ENCODE assay signal across 9 mouse cellular contexts in genomic region chr7:127194011-127194632, GRCm38 (mm10). TPM values are rescaled to one million over a fixed set of nuclear protein-coding genes. Genes with fewer than 3 reads are reported as not detected.
A peak's percentile ranks its signal among the peaks of the same experiment; 100 is the strongest.
DNase-seq lines count a peak whose midpoint lies in the region; ATAC-seq and TF ChIP-seq lines count a peak whose summit lies in the region.
"Had no signal": no experiment of that assay in that cellular context is flagged by ENCODE, and none has a peak within 500 bp of the region (broad histone marks: within the 10 kb centered on the region; RNA-seq: fewer than 3 reads in every experiment).

No protein-coding gene starts in this region.

- TF ChIP-seq CTCF in G1E (IDR thresholded peaks at IDR 0.05; ENCODE audit: low read depth, low read length): no peak

- H3K9me3 ChIP-seq in heart, embryonic 15.5 days (replicated peaks): no peaks in the 10 kb centered on the region
- H3K9me3 ChIP-seq in G1E (replicated peaks): no peaks in the 10 kb centered on the region
- H3K9me3 ChIP-seq in hindbrain, embryonic 12.5 days (replicated peaks): no peaks in the 10 kb centered on the region
- no peaks in the 10 kb centered on the region for H3K9me3 ChIP-seq in midbrain, embryonic 10.5 days (replicated peaks)

- WGBS in heart, embryonic 15.5 days: 90% methylated on average over 17 of the region's 17 CpGs
- WGBS in hindbrain, embryonic 12.5 days: 94% methylated on average over 17 of the region's 17 CpGs
- 93% methylated on average over 17 of the region's 17 CpGs for whole genome bisulfite sequencing in midbrain, embryonic 10.5 days

- no peak overlapping the region; the same call in 1 of the 2 replicates for H3K9ac ChIP-seq in heart, embryonic 15.5 days
- H3K9ac ChIP-seq in hindbrain, embryonic 12.5 days: no peak overlapping the region

- intact Hi-C loops in gastrocnemius, postnatal 36 days (cut with DNase I): no loop called here

- peaks cover 52% of the 10 kb centered on the region for H3K36me3 ChIP-seq in heart, embryonic 15.5 days
- H3K36me3 ChIP-seq in G1E (replicated peaks): peaks cover 87% of the 10 kb centered on the region
- peaks cover 56% of the 10 kb centered on the region for H3K36me3 ChIP-seq in hindbrain, embryonic 12.5 days
- H3K36me3 ChIP-seq in midbrain, embryonic 10.5 days: peaks cover 71% of the 10 kb centered on the region

- H3K27me3 ChIP-seq in heart, embryonic 15.5 days: no peaks in the 10 kb centered on the region
- no peaks in the 10 kb centered on the region for H3K27me3 ChIP-seq in G1E (ENCODE audit: insufficient read depth, low read length)
- no peaks in the 10 kb centered on the region for H3K27me3 ChIP-seq in hindbrain, embryonic 12.5 days
- H3K27me3 ChIP-seq in midbrain, embryonic 10.5 days (ENCODE audit: low read depth, poor library complexity, severe bottlenecking): no peaks in the 10 kb centered on the region

- no peak for DNase-seq in heart, adult 9 months (ENCODE audit: low spot score in 2 of 2)
- no peak for DNase-seq in G1E (ENCODE audit: low spot score)
- no peak for DNase-seq in midbrain, embryonic 10.5 days (ENCODE audit: low spot score)
- DNase-seq in MN1 (ENCODE audit: low spot score): no peak
- DNase-seq in gastrocnemius, postnatal 36 days: no peak
- no peak for DNase-seq in embryo, embryonic 9.5 days (ENCODE audit: extremely low spot score)
- DNase-seq: gastrocnemius, adult 2 months had no signal

- H3K27ac ChIP-seq in heart, embryonic 15.5 days: no peak overlapping the region
- H3K27ac ChIP-seq in hindbrain, embryonic 12.5 days: no peak overlapping the region
- peak overlapping the region; percentile 94; the same call in 1 of the 2 replicates for H3K27ac ChIP-seq in midbrain, embryonic 10.5 days (replicated peaks)
- H3K27ac ChIP-seq: gastrocnemius, adult 2 months had no signal

- peak overlapping the region; percentile 71 for H3K4me2 ChIP-seq in heart, embryonic 15.5 days
- H3K4me2 ChIP-seq in hindbrain, embryonic 12.5 days (replicated peaks): peak overlapping the region; percentile 93

- no peak for ATAC-seq in heart, embryonic 15.5 days (replicated peaks; ENCODE audit: insufficient number of reproducible peaks, insufficient read depth, low FRiP score, low read depth)
- no peak for ATAC-seq in G1E (ENCODE audit: extremely low read depth, insufficient number of reproducible peaks, low FRiP score, poor library complexity, severe bottlenecking)
- no peak for ATAC-seq in hindbrain, embryonic 12.5 days (ENCODE audit: low FRiP score)

- peaks cover 21% of the 10 kb centered on the region for H3K4me1 ChIP-seq in heart, embryonic 15.5 days (replicated peaks)
- peaks cover 73% of the 10 kb centered on the region for H3K4me1 ChIP-seq in G1E (ENCODE audit: insufficient read depth, low read depth, low read length)
- peaks cover 25% of the 10 kb centered on the region for H3K4me1 ChIP-seq in hindbrain, embryonic 12.5 days
- H3K4me1 ChIP-seq in midbrain, embryonic 10.5 days: peaks cover 26% of the 10 kb centered on the region

- peak overlapping the region; percentile 66; the same call in 1 of the 2 replicates for H3K4me3 ChIP-seq in heart, embryonic 15.5 days
- peak overlapping the region; percentile 75; the same call in 1 of the 2 replicates for H3K4me3 ChIP-seq in G1E (ENCODE audit: low read depth, low read length)
- H3K4me3 ChIP-seq in hindbrain, embryonic 12.5 days: peak overlapping the region; percentile 79; the same call in 1 of the 2 replicates
- H3K4me3 ChIP-seq in midbrain, embryonic 10.5 days: peak overlapping the region; percentile 80

RNA-seq across cellular contexts. Expression of gene Cd2bp2, which starts 1.7 kb away (rescaled TPM):
- 35.4 and 42.5 TPM in 2 replicates for polyA plus RNA-seq in heart, embryonic 15.5 days (2015; fragmentation: Nextera tagmentation; extraction: Ambion mirVana)
- total RNA-seq in G1E (2014; fragmentation: Nextera tagmentation) (23.3 and 37.2 TPM in 2 replicates), G1E (2017) (79.3 and 84.6 TPM in 2 replicates)
- 71.8 and 73.7 TPM in 2 replicates for polyA plus RNA-seq in G1E (2012)
- 86.2 and 92.9 TPM in 2 replicates for polyA plus RNA-seq in hindbrain, embryonic 12.5 days (2016; fragmentation: Nextera tagmentation; extraction: Ambion mirVana)
- 94.3 and 109 TPM in 2 replicates for polyA plus RNA-seq in midbrain, embryonic 10.5 days (2016; fragmentation: Nextera tagmentation; extraction: Ambion mirVana)
- total RNA-seq in gastrocnemius, postnatal 36 days (2021): 10 to 100 TPM; 24.1 to 28.0 TPM

RNA-seq across cellular contexts. Expression of gene Tbc1d10b, which starts 14.1 kb away (rescaled TPM):
- polyA plus RNA-seq in heart, embryonic 15.5 days (2015; fragmentation: Nextera tagmentation; extraction: Ambion mirVana): 17.0 and 21.3 TPM in 2 replicates
- total RNA-seq in G1E (2014; fragmentation: Nextera tagmentation) (19.5 and 26.7 TPM in 2 replicates), G1E (2017) (38.3 and 40.1 TPM in 2 replicates)
- polyA plus RNA-seq in G1E (2012): 72.0 and 74.1 TPM in 2 replicates
- 46.5 and 47.2 TPM in 2 replicates for polyA plus RNA-seq in hindbrain, embryonic 12.5 days (2016; fragmentation: Nextera tagmentation; extraction: Ambion mirVana)
- polyA plus RNA-seq in midbrain, embryonic 10.5 days (2016; fragmentation: Nextera tagmentation; extraction: Ambion mirVana): 22.7 and 29.4 TPM in 2 replicates
- total RNA-seq in gastrocnemius, postnatal 36 days (2021): 10 to 100 TPM; 25.4 to 31.3 TPM

RNA-seq across cellular contexts. Expression of gene Mylpf, which starts 14.6 kb away (rescaled TPM):
- polyA plus RNA-seq in heart, embryonic 15.5 days (2015; fragmentation: Nextera tagmentation; extraction: Ambion mirVana): 11.6 and 15.4 TPM in 2 replicates
- total RNA-seq in G1E (2014; fragmentation: Nextera tagmentation) (2.6 TPM in 1 of 2 replicates, not detected in the other), G1E (2017) (2.8 TPM in 2 replicates)
- polyA plus RNA-seq in G1E (2012): 0.44 and 0.94 TPM in 2 replicates
- 19.5 and 46.1 TPM in 2 replicates for polyA plus RNA-seq in hindbrain, embryonic 12.5 days (2016; fragmentation: Nextera tagmentation; extraction: Ambion mirVana)
- 12.6 and 16.5 TPM in 2 replicates for polyA plus RNA-seq in midbrain, embryonic 10.5 days (2016; fragmentation: Nextera tagmentation; extraction: Ambion mirVana)
- over 10,000 TPM; 37,212 to 46,634 TPM for total RNA-seq in gastrocnemius, postnatal 36 days (2021)

RNA-seq across cellular contexts. Expression of gene Zfp553, which starts 38.7 kb away (rescaled TPM):
- polyA plus RNA-seq in heart, embryonic 15.5 days (2015; fragmentation: Nextera tagmentation; extraction: Ambion mirVana): 17.8 and 23.7 TPM in 2 replicates
- total RNA-seq in G1E (2014; fragmentation: Nextera tagmentation) (11.7 and 20.0 TPM in 2 replicates), G1E (2017) (22.0 and 25.2 TPM in 2 replicates)
- polyA plus RNA-seq in G1E (2012): 25.3 and 26.2 TPM in 2 replicates
- 61.3 and 67.9 TPM in 2 replicates for polyA plus RNA-seq in hindbrain, embryonic 12.5 days (2016; fragmentation: Nextera tagmentation; extraction: Ambion mirVana)
- 75.4 and 78.6 TPM in 2 replicates for polyA plus RNA-seq in midbrain, embryonic 10.5 days (2016; fragmentation: Nextera tagmentation; extraction: Ambion mirVana)
- total RNA-seq in gastrocnemius, postnatal 36 days (2021): 1 to 10 TPM; 3.6 to 4.2 TPM

RNA-seq across cellular contexts. Expression of gene Sept1, which starts 38.8 kb away (rescaled TPM):
- 22.8 and 33.9 TPM in 2 replicates for polyA plus RNA-seq in heart, embryonic 15.5 days (2015; fragmentation: Nextera tagmentation; extraction: Ambion mirVana)
- 128 and 141 TPM in 2 replicates for total RNA-seq in G1E (2014; fragmentation: Nextera tagmentation)
- total RNA-seq in G1E (2017): 51.1 and 54.9 TPM in 2 replicates
- 263 and 305 TPM in 2 replicates for polyA plus RNA-seq in G1E (2012)
- polyA plus RNA-seq in hindbrain, embryonic 12.5 days (2016; fragmentation: Nextera tagmentation; extraction: Ambion mirVana): 32.7 and 33.2 TPM in 2 replicates
- polyA plus RNA-seq in midbrain, embryonic 10.5 days (2016; fragmentation: Nextera tagmentation; extraction: Ambion mirVana): 31.8 and 32.7 TPM in 2 replicates
- total RNA-seq in gastrocnemius, postnatal 36 days (2021): 1 to 10 TPM; 1.4 to 2.4 TPM
